Mouse (Mus musculus): ENCODE results near the gene Mif.

Mif gene

GRCm38 (mm10) chr10:75837248-75837759, 22.7 kb downstream of the Mif start, which contains the start of gene Gstt2:
TSS of gene Gstt2 (minus strand) at chr10:75837424.
- DNase-seq (ENCODE audit: low read depth, low spot score) = peak; percentile 96

DNA sequence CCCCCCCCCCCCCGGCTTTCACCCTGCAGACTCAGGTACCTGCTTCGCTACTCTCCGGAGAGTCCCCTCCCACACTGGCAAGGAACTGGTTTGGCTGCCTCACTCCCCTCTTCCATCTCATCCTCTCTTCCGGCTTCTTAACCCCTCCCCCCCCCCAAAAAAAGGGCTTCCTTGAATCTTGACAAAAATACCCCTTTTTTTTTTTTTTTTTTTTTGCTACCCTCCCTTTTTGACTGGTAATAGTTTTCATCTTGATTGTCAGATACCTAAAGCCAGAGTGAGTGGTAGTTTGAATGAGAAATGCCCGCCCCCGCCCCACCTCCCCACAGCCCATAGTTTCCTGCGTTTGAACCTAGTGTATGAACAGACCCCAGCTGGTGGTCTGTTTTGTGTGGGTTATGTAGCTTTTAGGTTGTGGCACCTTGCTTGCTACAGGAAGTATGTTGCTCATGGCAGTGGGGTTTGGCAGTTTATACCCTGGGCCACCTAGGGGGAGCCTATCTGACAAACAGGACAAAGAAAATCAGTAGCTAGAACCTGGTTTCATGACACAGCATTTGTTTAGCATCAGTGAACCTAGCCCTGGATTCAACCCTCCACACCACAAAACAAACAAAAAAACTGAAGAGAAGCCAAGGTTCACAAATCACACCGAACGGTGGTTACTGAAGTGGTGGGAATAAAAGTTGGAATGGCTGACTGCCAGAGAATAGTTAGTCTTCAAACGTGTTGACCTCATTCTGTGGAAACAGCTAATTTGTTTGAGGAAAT, 24.1 kb downstream of the Mif start:
- DNase-seq (ENCODE audit: low read depth, low spot score) = no peak

DNA sequence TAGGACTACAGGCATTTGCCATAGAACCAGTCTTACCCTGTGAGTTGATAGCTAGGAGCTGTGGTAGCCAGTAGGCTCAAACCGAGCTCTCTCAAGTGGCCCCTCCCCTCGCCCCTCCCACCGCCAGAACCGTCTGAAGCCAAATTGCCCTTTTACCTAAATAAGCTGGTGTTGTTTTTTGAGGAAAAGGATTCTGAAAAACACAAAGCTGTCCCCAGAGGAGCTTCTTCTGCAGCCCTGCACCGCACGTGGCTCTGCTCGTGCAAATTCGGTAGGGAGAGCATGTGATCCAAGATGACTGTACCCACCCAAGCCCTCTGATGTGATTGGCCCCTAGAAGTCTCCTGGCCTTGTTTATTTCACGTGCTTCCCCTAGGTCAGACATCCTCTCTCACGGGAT, 24.7 kb downstream of the Mif start:
- no peak for DNase-seq (ENCODE audit: low read depth, low spot score)

GRCm38 (mm10) chr10:75834721-75835120, 25.3 kb downstream of the Mif start:
- DNase-seq (ENCODE audit: low read depth, low spot score) = no peak

- DNase-seq (ENCODE audit: low read depth, low spot score) = peak; percentile 67
Observed at GRCm38 (mm10) chr10:75834250-75834649, 25.8 kb downstream of the Mif start.

- DNase-seq (ENCODE audit: low read depth, low spot score) = no peak
Observed at GRCm38 (mm10) chr10:75833456-75834080, 26.5 kb downstream of the Mif start.

- no peak for DNase-seq (ENCODE audit: low read depth, low spot score)
Observed at GRCm38 (mm10) chr10:75832272-75832895, 27.7 kb downstream of the Mif start.

DNA sequence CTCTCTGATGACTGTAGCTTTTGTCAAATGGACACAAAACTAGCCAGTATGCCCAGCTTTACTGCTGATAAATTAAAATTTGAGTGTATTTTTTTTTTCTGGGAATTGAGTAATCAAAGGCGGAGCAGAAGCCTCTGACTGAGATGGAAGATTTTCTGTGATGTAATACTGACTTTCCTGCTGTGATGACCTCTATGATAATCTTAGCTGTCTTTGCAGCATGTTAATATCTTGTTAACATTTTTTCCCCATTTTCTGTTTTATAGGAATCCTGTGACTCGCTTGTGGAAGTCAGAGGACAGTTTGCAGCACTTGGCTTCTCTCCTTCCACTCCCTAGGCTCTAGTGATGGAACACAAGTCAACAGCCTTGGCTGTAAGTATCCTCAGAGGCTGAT, 29.8 kb downstream of the Mif start:
- DNase-seq (ENCODE audit: low read depth, low spot score) = no peak

DNA sequence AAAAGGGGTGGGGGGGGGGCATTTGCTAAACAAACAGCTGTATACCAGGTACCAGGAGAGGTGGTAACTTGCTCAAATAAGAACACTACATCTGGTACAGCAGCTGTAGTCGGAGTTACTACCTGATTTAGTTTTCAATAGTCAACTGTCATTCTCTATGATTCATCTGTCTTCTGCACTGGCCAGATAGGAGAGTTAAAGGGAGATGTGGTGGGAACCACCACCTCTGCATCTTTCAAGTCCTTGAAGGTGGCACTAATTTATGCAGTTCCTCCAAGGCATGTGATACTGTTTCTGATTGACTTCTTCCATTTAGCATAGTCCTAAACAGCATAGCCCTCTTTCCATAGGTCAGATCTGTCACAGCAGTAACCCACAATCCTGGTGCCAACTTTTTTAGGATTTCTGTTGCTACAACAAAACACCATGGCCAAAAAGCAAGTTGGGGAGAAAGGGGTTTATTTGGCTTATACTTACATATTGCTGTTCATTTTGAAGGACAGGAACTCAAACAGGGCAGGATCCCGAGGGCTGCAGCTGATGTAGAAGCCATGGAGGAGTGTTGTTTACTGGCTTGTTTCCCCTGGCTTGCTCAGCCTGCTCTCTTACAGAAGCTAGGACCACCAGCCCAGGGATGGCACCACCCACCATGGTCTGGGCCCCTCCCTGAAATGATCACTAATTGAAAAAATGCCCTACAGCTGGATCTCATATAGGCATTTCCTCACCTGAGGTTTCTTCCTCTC, 30.3 kb downstream of the Mif start:
- DNase-seq (ENCODE audit: low read depth, low spot score) = no peak

DNA sequence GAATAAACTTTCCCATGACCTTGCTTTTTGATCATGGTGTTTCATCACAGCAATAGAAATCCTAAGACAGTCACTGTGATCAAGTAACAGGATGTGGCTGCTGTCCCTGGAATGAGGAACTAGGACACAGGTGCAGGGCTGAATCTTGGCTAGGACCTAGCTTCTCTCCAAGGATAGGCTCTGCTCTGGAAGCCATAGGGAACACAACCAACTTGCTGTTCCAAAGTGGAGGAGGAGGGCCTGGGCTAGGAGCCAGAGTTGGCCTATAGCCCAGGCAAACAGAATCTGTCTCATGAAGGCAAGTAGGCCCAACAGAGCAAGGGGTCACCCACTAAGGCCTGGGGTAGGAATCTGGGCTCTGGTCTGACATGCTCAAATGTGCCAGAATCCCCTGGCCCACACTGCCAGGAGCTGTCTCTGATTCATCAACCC, 31.5 kb downstream of the Mif start:
- DNase-seq (ENCODE audit: low read depth, low spot score) = no peak

- no peak for DNase-seq (ENCODE audit: low read depth, low spot score)
Observed at GRCm38 (mm10) chr10:75827668-75828360, 32.2 kb downstream of the Mif start.

- DNase-seq (ENCODE audit: low read depth, low spot score) = no peak
Observed at GRCm38 (mm10) chr10:75824530-75824929, 35.5 kb downstream of the Mif start.

- DNase-seq (ENCODE audit: low read depth, low spot score) = no peak
Observed at GRCm38 (mm10) chr10:75823782-75824181, 36.3 kb downstream of the Mif start.

DNA sequence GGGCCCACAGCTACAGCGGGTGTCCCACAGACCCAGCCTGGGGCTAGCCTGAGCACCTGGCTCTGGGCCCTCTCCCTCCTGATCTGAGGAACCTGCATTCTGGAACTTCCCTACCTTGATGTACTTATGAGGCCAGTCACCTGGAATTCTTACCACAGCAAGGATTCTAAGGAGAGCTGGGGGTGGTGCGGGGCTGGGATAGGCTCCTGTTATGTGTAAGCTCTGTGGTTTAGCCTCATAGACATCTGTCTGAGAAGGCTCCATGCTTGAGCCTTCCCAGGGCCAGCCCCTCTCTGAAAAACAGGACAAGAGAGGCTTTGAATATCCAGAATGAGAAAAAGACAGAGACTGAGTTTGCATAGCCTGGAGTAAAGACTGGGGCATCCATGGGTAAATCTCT, 37.6 kb downstream of the Mif start, which contains the start of gene Gstt4:
Gstt4 (minus strand) TSS at position 101 of the 400 bp plus-strand sequence.
- DNase-seq (ENCODE audit: low read depth, low spot score) = no peak

- no peak for DNase-seq (ENCODE audit: low read depth, low spot score)
Observed at GRCm38 (mm10) chr10:75819882-75820281, 40.2 kb downstream of the Mif start.

DNA sequence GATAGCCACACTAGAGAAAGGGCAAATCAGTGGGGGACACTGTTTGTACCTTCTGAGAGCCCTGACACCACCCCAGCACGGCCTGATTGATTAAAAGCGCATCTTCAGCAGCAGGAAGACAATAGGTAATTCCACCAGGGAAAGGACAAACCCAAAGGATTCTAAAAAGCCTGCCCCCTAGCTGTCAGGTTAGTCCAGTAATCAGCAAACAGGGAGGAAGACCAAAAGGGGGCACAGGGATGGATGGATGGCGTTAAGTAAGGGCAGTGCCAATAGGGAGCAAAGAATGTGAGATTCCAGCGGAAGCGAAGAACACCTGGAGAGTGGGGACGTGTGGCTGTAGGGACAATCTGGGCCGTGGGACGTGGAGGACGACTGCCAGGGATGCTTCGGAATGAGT, 41.4 kb downstream of the Mif start:
- no peak for DNase-seq (ENCODE audit: low read depth, low spot score)
